ENCODE assay signal across 17 mouse cellular contexts in the genomic region with DNA sequence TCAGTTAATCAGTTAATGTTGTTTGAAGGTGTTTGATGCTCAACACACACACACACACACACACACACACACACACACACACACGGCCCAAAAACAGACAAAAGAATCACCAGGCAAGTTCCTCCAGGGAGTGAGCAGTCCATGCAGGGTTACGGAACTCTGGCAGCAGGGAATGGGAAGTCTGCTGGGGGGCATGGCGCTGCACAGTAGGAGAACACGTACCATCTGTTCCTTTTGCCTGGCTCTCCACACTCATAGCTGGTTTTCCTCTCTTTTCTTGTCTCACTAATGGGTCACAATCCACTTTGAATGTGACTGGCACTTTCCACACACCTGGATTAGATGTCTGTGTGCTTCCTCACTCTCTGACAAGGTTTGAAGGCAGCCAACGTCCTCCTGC.
A peak's percentile ranks its signal among the peaks of the same experiment; 100 is the strongest.
DNase-seq lines count a peak whose midpoint lies in the region; ATAC-seq lines count a peak whose summit lies in the region.
"Had no signal": no experiment of that assay in that cellular context is flagged by ENCODE, and none has a peak within 500 bp of the region (broad histone marks: within the 10 kb centered on the region; RNA-seq: fewer than 3 reads in every experiment).

No protein-coding gene starts in this region.

- ATAC-seq in cerebellum, adult (ENCODE audit: insufficient number of reproducible peaks, low FRiP score, low TSS enrichment), result peak; percentile 45; the same call in 1 of the 2 replicates
- ATAC-seq: CD4-positive, CD25-positive, alpha-beta regulatory T cell, adult 4 months; forebrain, embryonic 13.5 days; forebrain, postnatal 0 days; intestine, embryonic 15.5 days; Patski had no signal

- no peak for DNase-seq in cerebellum, postnatal 4 days (ENCODE audit: low spot score in 2 of 2)
- peak; percentile 52 for DNase-seq in cerebellum, adult 11-12 months
- peak; percentile 68 for DNase-seq in cerebellum, adult 9-10 months
- DNase-seq in kidney, postnatal 14 days, result no peak
- no peak for DNase-seq in kidney, adult 9 months
- DNase-seq in layer of hippocampus, adult 11-12 months (ENCODE audit: low spot score), result no peak
- DNase-seq: adrenal gland, adult 2 months; adrenal gland, postnatal 36 days; B cell, adult 2 months; forebrain, postnatal 0 days; gastrocnemius, adult 2 months; gastrocnemius, postnatal 25 days had no signal

Comparison
In these comparisons a context has a peak if more than half of its experiments do, and no peak if none do; other contexts are left out.
1. DNase-seq: peak in cerebellum, adult 11-12 months (single experiment) and cerebellum, adult 9-10 months (single experiment); none in cerebellum, postnatal 4 days (0 of 2), kidney, postnatal 14 days (single experiment), kidney, adult 9 months (single experiment) and layer of hippocampus, adult 11-12 months (single experiment).